Mouse (Mus musculus): Measurements from ENCODE around the gene Zfhx3. TPM values are rescaled to one million over a fixed set of nuclear protein-coding genes. Genes with fewer than 3 reads are reported as not detected.
A peak's percentile ranks its signal among the peaks of the same experiment; 100 is the strongest.

Gene Zfhx3
- polyA plus RNA-seq, 1 experiment from 2014 or later, result 60.2 TPM

- Histone ChIP-seq H3K9me3 (no peaks in the 10 kb centered on the region), H3K4me3 (no peak overlapping the region), H3K27ac (no peak overlapping the region), H3K9ac (no peak overlapping the region), H3K4me2 (no peak overlapping the region), H3K27me3 (replicated peaks) (no peaks in the 10 kb centered on the region), H3K36me3 (replicated peaks) (no peaks in the 10 kb centered on the region), H3K4me1 (peaks cover 7% of the 10 kb centered on the region)
- no peak for ATAC-seq (replicated peaks)
- 82% methylated on average over 6 of the region's 6 CpGs for WGBS
These were observed 657.1 kb downstream of the Zfhx3 start for GRCm38 (mm10) chr8:108599558-108599957.

DNA sequence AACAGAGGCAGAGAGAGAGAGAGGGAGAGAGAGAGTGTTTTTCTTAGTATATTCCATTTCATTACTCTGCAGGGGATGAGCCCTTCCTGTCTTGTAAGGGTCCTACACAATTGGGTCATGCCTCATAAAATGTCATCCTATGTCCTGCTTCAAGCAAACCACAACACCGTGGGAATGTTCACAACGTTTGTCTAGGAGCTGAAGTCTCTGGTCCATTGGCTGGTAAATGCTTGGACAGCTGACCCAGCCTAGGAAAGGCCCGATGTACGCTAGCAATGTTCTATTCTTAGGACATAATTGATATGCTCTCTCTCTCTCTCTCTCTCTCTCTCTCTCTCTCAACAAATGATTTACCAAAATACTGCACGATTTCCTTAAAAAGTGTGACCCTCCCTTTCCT lies 666.2 kb downstream of the Zfhx3 start:
- H3K27ac ChIP-seq, result no peak overlapping the region
- H3K36me3 ChIP-seq (replicated peaks), result no peaks in the 10 kb centered on the region
- H3K27me3 ChIP-seq (replicated peaks), result no peaks in the 10 kb centered on the region
- H3K9me3 ChIP-seq, result no peaks in the 10 kb centered on the region
- no peak for ATAC-seq (replicated peaks)
- peaks cover 10% of the 10 kb centered on the region; the same call in 1 of the 2 replicates for H3K4me1 ChIP-seq
- H3K4me3 ChIP-seq, result no peak overlapping the region
- no peak overlapping the region for H3K4me2 ChIP-seq
- H3K9ac ChIP-seq, result no peak overlapping the region
- WGBS, result 69% methylated on average over 5 of the region's 5 CpGs

DNA sequence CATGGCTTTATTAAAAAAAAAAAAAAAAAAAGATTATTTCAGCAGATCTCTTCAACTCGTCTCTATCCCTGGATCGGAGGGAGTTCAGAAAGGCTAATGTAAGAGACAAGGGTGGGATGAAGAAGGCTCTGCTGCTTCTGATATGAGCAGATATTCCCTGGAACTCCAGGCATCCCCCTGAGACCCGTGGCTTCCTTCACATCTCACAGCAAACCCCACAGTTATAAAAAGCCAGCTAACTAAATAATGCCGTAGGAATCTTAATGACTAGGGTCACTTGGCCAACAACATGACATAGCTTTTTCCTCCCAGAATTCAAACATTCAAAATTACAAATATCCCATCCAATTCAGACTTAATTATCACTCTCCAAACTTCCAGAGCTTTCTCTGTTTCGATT lies 666.7 kb downstream of the Zfhx3 start:
- WGBS, result 83% methylated on average over 5 of the region's 5 CpGs

DNA sequence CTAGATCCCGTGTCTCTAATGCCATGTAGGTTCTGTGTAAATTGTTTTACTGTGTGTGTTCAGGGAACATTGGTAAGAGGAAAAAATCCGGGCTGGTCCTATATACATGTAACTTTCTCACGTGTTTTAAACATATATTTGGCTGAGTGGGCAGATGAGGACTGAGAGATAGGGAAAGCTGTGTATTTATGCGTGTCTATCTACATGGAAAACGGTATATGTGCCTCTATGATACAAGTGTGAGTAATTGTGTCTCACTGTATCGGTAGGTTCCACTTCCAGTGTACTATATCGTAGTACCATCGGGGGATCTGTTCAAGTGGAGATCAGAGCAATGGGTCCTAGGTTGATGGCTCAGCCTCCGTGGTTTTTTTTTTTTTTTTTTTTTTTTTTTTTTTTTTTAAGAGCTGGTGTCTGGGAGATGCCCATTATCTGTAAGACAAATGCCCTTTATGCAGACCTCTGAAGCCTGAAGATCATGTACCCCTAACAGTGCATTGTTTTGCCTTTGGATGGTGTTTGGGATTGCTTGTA lies 668.8 kb downstream of the Zfhx3 start:
- Histone ChIP-seq H3K9ac (no peak overlapping the region), H3K36me3 (replicated peaks) (no peaks in the 10 kb centered on the region), H3K9me3 (no peaks in the 10 kb centered on the region; the same call in 1 of the 2 replicates), H3K27ac (no peak overlapping the region), H3K4me2 (no peak overlapping the region), H3K4me1 (peaks cover 10% of the 10 kb centered on the region; the same call in 1 of the 2 replicates), H3K4me3 (no peak overlapping the region), H3K27me3 (replicated peaks) (no peaks in the 10 kb centered on the region)
- no peak for ATAC-seq (replicated peaks)
- 88% methylated on average over 9 of the region's 9 CpGs for WGBS

More for the DNA sequence above, 666.7 kb downstream of the Zfhx3 start:
- Histone ChIP-seq H3K9me3 (no peaks in the 10 kb centered on the region), H3K9ac (no peak overlapping the region), H3K36me3 (replicated peaks) (no peaks in the 10 kb centered on the region), H3K27ac (no peak overlapping the region), H3K27me3 (replicated peaks) (no peaks in the 10 kb centered on the region), H3K4me1 (peaks cover 10% of the 10 kb centered on the region; the same call in 1 of the 2 replicates), H3K4me3 (no peak overlapping the region), H3K4me2 (no peak overlapping the region)
- no peak for ATAC-seq (replicated peaks)

DNA sequence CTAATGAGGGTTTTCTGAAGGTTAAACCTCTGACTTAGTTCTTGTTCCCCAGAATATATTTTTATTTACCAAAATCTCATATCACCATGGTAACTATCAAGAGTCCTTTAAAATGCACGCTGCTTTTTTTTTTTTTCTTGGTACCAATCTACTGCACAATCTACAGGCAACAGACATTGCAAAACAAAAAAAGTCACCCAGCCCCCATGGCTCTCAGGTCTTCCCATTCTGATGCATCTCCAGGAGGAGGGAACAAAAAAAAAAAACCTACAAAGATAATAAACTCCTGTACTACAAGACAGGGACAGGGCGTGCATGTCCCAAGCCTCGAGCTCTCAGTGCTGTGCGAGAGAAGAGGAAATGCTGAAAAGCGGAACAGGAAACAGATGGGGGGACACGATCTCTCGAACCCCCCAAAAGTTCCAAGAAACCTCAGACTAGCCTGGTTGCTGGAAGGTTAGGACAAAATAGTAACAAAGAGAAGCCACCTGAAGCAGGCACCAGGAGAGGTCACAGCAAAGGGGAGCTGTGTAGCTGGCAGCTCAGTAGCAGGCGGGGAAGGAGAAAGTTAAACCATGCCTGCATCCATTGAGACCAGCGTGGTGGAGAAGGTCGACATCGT lies 669.5 kb downstream of the Zfhx3 start:
- no peaks in the 10 kb centered on the region for H3K27me3 ChIP-seq (replicated peaks)

DNA sequence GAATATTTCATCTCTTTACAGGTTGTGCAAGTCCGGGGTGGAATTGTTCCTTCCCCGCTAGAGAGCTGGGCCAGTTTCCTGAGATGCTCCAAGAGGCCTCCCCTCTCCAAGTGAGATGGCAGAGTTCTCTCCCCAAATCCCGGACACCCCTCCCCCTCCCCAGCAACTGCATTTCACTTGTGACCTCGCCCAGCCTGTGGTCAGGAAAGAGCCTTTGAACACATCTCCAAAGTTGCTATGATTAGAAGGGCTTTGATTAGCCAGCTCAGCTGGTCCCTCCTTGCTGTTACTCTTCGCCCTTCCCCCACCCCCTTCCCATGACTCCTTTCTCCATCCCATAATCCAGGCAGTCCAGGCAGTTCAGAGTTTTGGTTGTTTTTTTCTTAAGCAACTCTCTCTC lies 670.4 kb downstream of the Zfhx3 start:
- Histone ChIP-seq H3K4me1 (peaks cover 10% of the 10 kb centered on the region; the same call in 1 of the 2 replicates), H3K9ac (no peak overlapping the region), H3K9me3 (no peaks in the 10 kb centered on the region; the same call in 1 of the 2 replicates), H3K27ac (no peak overlapping the region), H3K27me3 (replicated peaks) (no peaks in the 10 kb centered on the region), H3K4me2 (no peak overlapping the region), H3K4me3 (no peak overlapping the region), H3K36me3 (replicated peaks) (no peaks in the 10 kb centered on the region)
- no peak for ATAC-seq (replicated peaks)
- 20% methylated on average over 5 of the region's 5 CpGs for WGBS

More for the DNA sequence above, 669.5 kb downstream of the Zfhx3 start:
- H3K36me3 ChIP-seq (replicated peaks), result no peaks in the 10 kb centered on the region
- no peak overlapping the region for H3K4me3 ChIP-seq
- H3K27ac ChIP-seq, result peak overlapping the region; percentile 4; the same call in 1 of the 2 replicates
- 66% methylated on average over 11 of the region's 11 CpGs for WGBS
- H3K9ac ChIP-seq, result no peak overlapping the region
- H3K4me2 ChIP-seq, result no peak overlapping the region
- H3K4me1 ChIP-seq, result peaks cover 10% of the 10 kb centered on the region; the same call in 1 of the 2 replicates
- no peak for ATAC-seq (replicated peaks)
- no peaks in the 10 kb centered on the region; the same call in 1 of the 2 replicates for H3K9me3 ChIP-seq

GRCm38 (mm10) chr8:108613280-108613679 lies 670.8 kb downstream of the Zfhx3 start:
- ATAC-seq (replicated peaks), result no peak
- 60% methylated on average over 2 of the region's 2 CpGs for WGBS
- no peaks in the 10 kb centered on the region for H3K36me3 ChIP-seq (replicated peaks)
- no peak overlapping the region for H3K4me3 ChIP-seq
- H3K27me3 ChIP-seq (replicated peaks), result no peaks in the 10 kb centered on the region
- no peak overlapping the region for H3K9ac ChIP-seq
- no peak overlapping the region for H3K4me2 ChIP-seq
- H3K9me3 ChIP-seq, result no peaks in the 10 kb centered on the region; the same call in 1 of the 2 replicates
- no peak overlapping the region for H3K27ac ChIP-seq
- H3K4me1 ChIP-seq, result peaks cover 10% of the 10 kb centered on the region; the same call in 1 of the 2 replicates

- H3K27me3 ChIP-seq (replicated peaks), result no peaks in the 10 kb centered on the region
- H3K9me3 ChIP-seq, result no peaks in the 10 kb centered on the region
- 32% methylated on average over 7 of the region's 7 CpGs for WGBS
- no peak overlapping the region for H3K4me2 ChIP-seq
- no peak overlapping the region for H3K9ac ChIP-seq
- H3K27ac ChIP-seq, result no peak overlapping the region
- no peaks in the 10 kb centered on the region for H3K4me1 ChIP-seq
- H3K4me3 ChIP-seq, result no peak overlapping the region
- no peaks in the 10 kb centered on the region for H3K36me3 ChIP-seq (replicated peaks)
- no peak for ATAC-seq (replicated peaks)
These were observed 678.9 kb downstream of the Zfhx3 start for GRCm38 (mm10) chr8:108621296-108621695.

DNA sequence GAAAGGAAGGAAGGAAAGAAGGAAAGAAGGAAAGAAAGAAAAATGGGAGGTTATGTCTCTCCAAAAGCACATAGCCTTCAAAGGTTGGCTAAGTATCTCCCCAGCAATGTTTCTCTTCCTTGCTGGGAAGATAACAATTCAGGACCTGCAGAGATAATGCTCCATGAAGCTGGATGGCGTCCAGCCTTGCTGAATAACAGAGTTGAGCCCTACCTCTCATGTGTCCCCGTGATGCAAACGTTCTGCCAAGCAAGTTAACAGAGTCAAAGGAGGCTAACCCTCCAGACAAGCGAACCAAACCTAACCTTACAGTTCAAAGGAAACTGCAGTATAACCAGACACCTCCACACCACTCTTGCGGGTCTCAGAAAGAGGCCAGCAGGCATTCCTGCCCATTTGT lies 681.2 kb downstream of the Zfhx3 start:
- no peaks in the 10 kb centered on the region for H3K4me1 ChIP-seq
- no peaks in the 10 kb centered on the region for H3K36me3 ChIP-seq (replicated peaks)
- H3K27me3 ChIP-seq (replicated peaks), result no peaks in the 10 kb centered on the region
- no peaks in the 10 kb centered on the region for H3K9me3 ChIP-seq
- no peak for ATAC-seq (replicated peaks)
- WGBS, result 61% methylated on average over 5 of the region's 5 CpGs
- no peak overlapping the region for H3K9ac ChIP-seq
- H3K27ac ChIP-seq, result no peak overlapping the region
- no peak overlapping the region for H3K4me2 ChIP-seq
- H3K4me3 ChIP-seq, result no peak overlapping the region

GRCm38 (mm10) chr8:108625571-108626120 lies 683.2 kb downstream of the Zfhx3 start:
- no peak for ATAC-seq (replicated peaks)
- WGBS, result 74% methylated on average over 9 of the region's 9 CpGs
- Histone ChIP-seq H3K9ac (no peak overlapping the region), H3K9me3 (no peaks in the 10 kb centered on the region), H3K4me3 (no peak overlapping the region), H3K27ac (no peak overlapping the region), H3K4me1 (no peaks in the 10 kb centered on the region), H3K36me3 (replicated peaks) (no peaks in the 10 kb centered on the region), H3K27me3 (replicated peaks) (no peaks in the 10 kb centered on the region), H3K4me2 (no peak overlapping the region)

DNA sequence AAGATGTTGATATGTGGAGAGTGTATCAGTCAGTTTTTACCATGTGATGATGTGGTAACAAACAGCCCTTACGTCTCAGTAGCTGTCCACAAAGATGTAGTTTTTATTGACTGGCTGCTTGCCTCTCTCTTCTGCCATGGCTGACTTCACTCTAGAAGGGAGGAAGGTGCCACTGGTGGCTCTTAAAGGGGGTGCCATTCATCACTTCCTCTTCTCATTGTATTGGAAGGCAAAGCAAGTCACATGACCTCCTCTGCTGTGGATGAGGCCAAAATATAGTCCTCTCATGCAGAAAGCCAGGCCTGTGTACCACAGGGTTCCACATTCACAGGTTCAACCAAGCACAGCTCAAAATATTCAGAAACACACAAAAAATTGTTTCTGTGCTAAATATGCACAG lies 688.6 kb downstream of the Zfhx3 start:
- H3K9me3 ChIP-seq, result no peaks in the 10 kb centered on the region
- ATAC-seq (replicated peaks), result no peak
- H3K4me1 ChIP-seq, result no peaks in the 10 kb centered on the region
- H3K9ac ChIP-seq, result no peak overlapping the region
- H3K27ac ChIP-seq, result no peak overlapping the region
- H3K27me3 ChIP-seq (replicated peaks), result no peaks in the 10 kb centered on the region
- no peaks in the 10 kb centered on the region for H3K36me3 ChIP-seq (replicated peaks)
- no peak overlapping the region for H3K4me2 ChIP-seq
- 75% methylated on average over 1 of the region's 1 CpGs for WGBS
- H3K4me3 ChIP-seq, result no peak overlapping the region

GRCm38 (mm10) chr8:108634282-108634681 lies 691.8 kb downstream of the Zfhx3 start:
- Histone ChIP-seq H3K4me3 (no peak overlapping the region), H3K27ac (no peak overlapping the region), H3K36me3 (replicated peaks) (no peaks in the 10 kb centered on the region), H3K4me2 (no peak overlapping the region), H3K4me1 (no peaks in the 10 kb centered on the region), H3K27me3 (replicated peaks) (no peaks in the 10 kb centered on the region), H3K9ac (no peak overlapping the region), H3K9me3 (no peaks in the 10 kb centered on the region)
- ATAC-seq (replicated peaks), result no peak
- 41% methylated on average over 3 of the region's 3 CpGs for WGBS

DNA sequence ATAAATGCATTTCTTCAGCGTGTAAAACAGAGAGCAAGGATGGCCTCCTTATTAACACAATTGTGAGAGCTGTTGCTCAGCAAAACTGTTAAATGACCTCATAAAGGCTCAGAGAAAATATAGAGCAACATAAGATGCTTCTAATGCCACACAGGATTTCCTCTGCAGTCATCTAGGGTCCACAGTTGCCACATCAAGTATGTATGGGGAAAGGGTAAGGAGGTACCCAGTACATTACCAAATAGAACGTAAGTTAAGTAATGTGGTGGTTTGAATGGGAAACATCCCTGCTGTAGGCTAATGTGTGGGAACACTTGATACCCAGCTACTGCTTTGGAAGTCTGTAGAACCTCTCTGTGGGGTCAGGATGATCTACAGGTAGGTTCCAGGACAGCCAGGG lies 695.4 kb downstream of the Zfhx3 start:
- ATAC-seq (replicated peaks), result no peak
- Histone ChIP-seq H3K4me2 (no peak overlapping the region), H3K9ac (no peak overlapping the region), H3K4me3 (no peak overlapping the region), H3K9me3 (no peaks in the 10 kb centered on the region), H3K36me3 (replicated peaks) (no peaks in the 10 kb centered on the region), H3K27me3 (replicated peaks) (no peaks in the 10 kb centered on the region), H3K27ac (no peak overlapping the region), H3K4me1 (no peaks in the 10 kb centered on the region)
- WGBS, result 91% methylated on average over 2 of the region's 2 CpGs

Measured in midbrain, embryonic 15.5 days (tissue).